Mouse (Mus musculus) embryo, embryonic 9.5 days (tissue): Measurements from ENCODE around the gene Mterf1a.
"Not testable (repeated sequence)": the region's sequence is repeated elsewhere in the genome, so short reads cannot be mapped to it uniquely, and the experiment has no call there.

Experiments used
- DNase-seq: peaks from one replicate; pipeline ENCODE4 v3.0.0-alpha.2; 2017; ENCODE audit errors: extremely low spot score

Mterf1a gene

GRCm38 (mm10) chr5:3893459-3894293 lies at the start of gene Mterf1a:
TSS of gene Mterf1a (minus strand) at chr5:3893933.
- peak; percentile 27 for DNase-seq

- not testable (repeated sequence) for DNase-seq
These were observed 49.4 kb upstream of the Mterf1a start for GRCm38 (mm10) chr5:3943169-3943568.

GRCm38 (mm10) chr5:3941240-3941639 lies 47.5 kb upstream of the Mterf1a start:
- no peak for DNase-seq

GRCm38 (mm10) chr5:3939335-3939734 lies 45.6 kb upstream of the Mterf1a start:
- no peak for DNase-seq

- DNase-seq = no peak
These were observed 45.2 kb upstream of the Mterf1a start for GRCm38 (mm10) chr5:3938905-3939304.

GRCm38 (mm10) chr5:3935778-3936554 lies 42.2 kb upstream of the Mterf1a start:
- no peak for DNase-seq

GRCm38 (mm10) chr5:3935266-3935665 lies 41.5 kb upstream of the Mterf1a start:
- no peak for DNase-seq

GRCm38 (mm10) chr5:3933551-3933950 lies 39.8 kb upstream of the Mterf1a start:
- DNase-seq = no peak

GRCm38 (mm10) chr5:3931636-3932035 lies 37.9 kb upstream of the Mterf1a start:
- DNase-seq = no peak

- DNase-seq = no peak
These were observed 37.0 kb upstream of the Mterf1a start for GRCm38 (mm10) chr5:3930760-3931159.

GRCm38 (mm10) chr5:3928690-3929046 lies 34.9 kb upstream of the Mterf1a start:
- DNase-seq = peak; percentile 58

- peak; percentile 82 for DNase-seq
These were observed 34.3 kb upstream of the Mterf1a start, which contains the start of gene Akap9 for GRCm38 (mm10) chr5:3927801-3928689. TSS of gene Akap9 (plus strand) at chr5:3928054.

GRCm38 (mm10) chr5:3926666-3927065 lies 32.9 kb upstream of the Mterf1a start:
- no peak for DNase-seq

GRCm38 (mm10) chr5:3922350-3922749 lies 28.6 kb upstream of the Mterf1a start:
- DNase-seq = no peak

- no peak for DNase-seq
These were observed 11.7 kb upstream of the Mterf1a start for GRCm38 (mm10) chr5:3905471-3905870.

GRCm38 (mm10) chr5:3894294-3894619 lies 524 bp upstream of the Mterf1a start:
- DNase-seq = not testable (repeated sequence)

- no peak for DNase-seq
These were observed 4.5 kb downstream of the Mterf1a start for GRCm38 (mm10) chr5:3889201-3889600.

- DNase-seq = not testable (repeated sequence)
These were observed 6.9 kb downstream of the Mterf1a start for GRCm38 (mm10) chr5:3886862-3887261.

GRCm38 (mm10) chr5:3873485-3873884 lies 20.2 kb downstream of the Mterf1a start:
- no peak for DNase-seq

GRCm38 (mm10) chr5:3872348-3872747 lies 21.4 kb downstream of the Mterf1a start:
- no peak for DNase-seq

GRCm38 (mm10) chr5:3870161-3870560 lies 23.6 kb downstream of the Mterf1a start:
- DNase-seq = no peak

GRCm38 (mm10) chr5:3845026-3845425 lies 48.7 kb downstream of the Mterf1a start, which contains the start of gene Lrrd1:
TSS of gene Lrrd1 (plus strand) at chr5:3845173.
- DNase-seq = peak; percentile 29
